Mouse (Mus musculus) midbrain, embryonic 16.5 days (tissue): ENCODE data around the gene Glipr2. TPM values are rescaled to one million over a fixed set of nuclear protein-coding genes. Genes with fewer than 3 reads are reported as not detected.

Experiments used
- ATAC-seq: fragments of 200-750 bp; cut with Nextera tagmentation; 2 replicates; pipeline ENCODE4 v1.8.0; 2017; ENCODE audit warnings: moderate TSS enrichment
- H3K27ac ChIP-seq: fragments of 300-500 bp; sonication (generic); 2 replicates; pipeline ENCODE4 v1.5.1; 2014; ENCODE audit warnings: mild to moderate bottlenecking, low read length, mixed read lengths
- H3K27me3 ChIP-seq: fragments of 300-500 bp; sonication (generic); 2 replicates; pipeline ENCODE4 v1.6.1; 2014; ENCODE audit warnings: low read depth, low read length, mixed read lengths; ENCODE audit not compliant: control insufficient read depth, insufficient read depth
- H3K36me3 ChIP-seq: fragments of 300-500 bp; sonication (generic); 2 replicates; pipeline ENCODE4 v1.6.1; 2014; ENCODE audit warnings: mild to moderate bottlenecking, low read length, moderate library complexity, mixed read lengths; ENCODE audit not compliant: control insufficient read depth, insufficient read depth
- H3K4me1 ChIP-seq: fragments of 300-500 bp; sonication (generic); 2 replicates; pipeline ENCODE4 v1.6.1; 2014; ENCODE audit warnings: mild to moderate bottlenecking, low read length, mixed read lengths; ENCODE audit not compliant: control insufficient read depth, insufficient read depth
- H3K4me2 ChIP-seq: fragments of 300-500 bp; sonication (generic); 2 replicates; pipeline ENCODE4 v1.6.1; 2014; ENCODE audit warnings: mild to moderate bottlenecking, low read length, mixed read lengths
- H3K4me3 ChIP-seq: fragments of 300-500 bp; sonication (generic); 2 replicates; pipeline ENCODE4 v1.5.1; 2014; ENCODE audit warnings: low read depth, mild to moderate bottlenecking, low read length, moderate library complexity, mixed read lengths
- H3K9ac ChIP-seq: fragments of 300-500 bp; sonication (generic); 2 replicates; pipeline ENCODE4 v1.6.1; 2014; ENCODE audit warnings: low read depth, low read length, mixed read lengths
- H3K9me3 ChIP-seq: fragments of 300-500 bp; sonication (generic); replicated peaks from 2 replicates; pipeline ENCODE4 v1.6.1; 2014; ENCODE audit warnings: mild to moderate bottlenecking, low read length, mixed read lengths; ENCODE audit not compliant: control insufficient read depth, poor library complexity, severe bottlenecking
- WGBS: fragments of 180-500 bp; shearing (Covaris S2); extraction: QIAGEN DNeasy Blood & Tissue Kit; methylation state at CpG from one replicate; pipeline ENCODE4 v1.1.7; 2014; 5-methylcytosine and 5-hydroxymethylcytosine counted together
- polyA plus RNA-seq: library from polyadenylated mRNA; unstranded; fragments of >200 nt; fragmentation: Nextera tagmentation; extraction: Ambion mirVana; gene quantifications from 2 replicates; pipeline ENCODE4 v1.2.1, GENCODE M21; 2015

Glipr2 gene
- polyA plus RNA-seq, 1 experiment from 2014 or later: 26.6 TPM

- Histone ChIP-seq H3K4me1 (no peaks in the 10 kb centered on the region), H3K27ac (no peak overlapping the region), H3K36me3 (peaks cover 20% of the 10 kb centered on the region), H3K27me3 (no peaks in the 10 kb centered on the region), H3K4me2 (no peak overlapping the region), H3K9me3 (no peaks in the 10 kb centered on the region), H3K4me3 (no peak overlapping the region), H3K9ac (no peak overlapping the region)
- ATAC-seq: no peak
- 87% methylated on average over 5 of the region's 5 CpGs for WGBS
Measured at GRCm38 (mm10) chr4:43941315-43941714, 15.9 kb upstream of the Glipr2 start.

GRCm38 (mm10) chr4:43942421-43942820, 14.8 kb upstream of the Glipr2 start:
- no peak for ATAC-seq
- Histone ChIP-seq H3K4me1 (no peaks in the 10 kb centered on the region), H3K4me2 (no peak overlapping the region), H3K9ac (no peak overlapping the region), H3K27ac (no peak overlapping the region), H3K9me3 (no peaks in the 10 kb centered on the region), H3K36me3 (peaks cover 20% of the 10 kb centered on the region), H3K4me3 (no peak overlapping the region), H3K27me3 (no peaks in the 10 kb centered on the region)
- WGBS: 82% methylated on average over 8 of the region's 8 CpGs

GRCm38 (mm10) chr4:43947571-43947970, 9.6 kb upstream of the Glipr2 start:
- WGBS: 94% methylated on average over 2 of the region's 2 CpGs
- H3K9me3 ChIP-seq: no peaks in the 10 kb centered on the region
- ATAC-seq: no peak
- H3K27ac ChIP-seq: no peak overlapping the region
- no peak overlapping the region for H3K4me2 ChIP-seq
- no peaks in the 10 kb centered on the region for H3K4me1 ChIP-seq
- H3K9ac ChIP-seq: no peak overlapping the region
- H3K36me3 ChIP-seq: peaks cover 2% of the 10 kb centered on the region; the same call in 1 of the 2 replicates
- no peaks in the 10 kb centered on the region for H3K27me3 ChIP-seq
- H3K4me3 ChIP-seq: no peak overlapping the region

- Histone ChIP-seq H3K4me1 (peaks cover 9% of the 10 kb centered on the region), H3K27ac (peak overlapping the region; percentile 59)
- WGBS: 0% methylated on average over 26 of the region's 26 CpGs
Measured at GRCm38 (mm10) chr4:43957846-43958461, 753 bp downstream of the Glipr2 start.

GRCm38 (mm10) chr4:43959523-43960179, 2.5 kb downstream of the Glipr2 start:
- no peak overlapping the region for H3K27ac ChIP-seq
- no peaks in the 10 kb centered on the region for H3K36me3 ChIP-seq
- no peak overlapping the region for H3K4me3 ChIP-seq
- 68% methylated on average over 9 of the region's 9 CpGs for WGBS
- peaks cover 9% of the 10 kb centered on the region for H3K4me1 ChIP-seq
- H3K9ac ChIP-seq: no peak overlapping the region
- H3K27me3 ChIP-seq: no peaks in the 10 kb centered on the region
- no peaks in the 10 kb centered on the region for H3K9me3 ChIP-seq
- no peak overlapping the region for H3K4me2 ChIP-seq
- ATAC-seq: no peak

More at GRCm38 (mm10) chr4:43957846-43958461, 753 bp downstream of the Glipr2 start:
- peak overlapping the region; percentile 96 for H3K4me2 ChIP-seq
- H3K36me3 ChIP-seq: no peaks in the 10 kb centered on the region
- H3K4me3 ChIP-seq: peak overlapping the region; percentile 72
- peak; percentile 69 for ATAC-seq
- H3K9me3 ChIP-seq: no peaks in the 10 kb centered on the region
- H3K9ac ChIP-seq: peak overlapping the region; percentile 85
- H3K27me3 ChIP-seq: no peaks in the 10 kb centered on the region

- H3K36me3 ChIP-seq: no peaks in the 10 kb centered on the region
- 83% methylated on average over 6 of the region's 6 CpGs for WGBS
- no peak overlapping the region for H3K27ac ChIP-seq
- no peak overlapping the region for H3K4me2 ChIP-seq
- no peak overlapping the region for H3K9ac ChIP-seq
- H3K4me3 ChIP-seq: no peak overlapping the region
- no peaks in the 10 kb centered on the region for H3K27me3 ChIP-seq
- no peaks in the 10 kb centered on the region for H3K9me3 ChIP-seq
- no peak for ATAC-seq
- H3K4me1 ChIP-seq: peaks cover 9% of the 10 kb centered on the region
Measured at GRCm38 (mm10) chr4:43960207-43960606, 3.0 kb downstream of the Glipr2 start.

- H3K27ac ChIP-seq: no peak overlapping the region
- 58% methylated on average over 2 of the region's 2 CpGs for WGBS
- no peaks in the 10 kb centered on the region for H3K27me3 ChIP-seq
- no peak for ATAC-seq
- H3K36me3 ChIP-seq: no peaks in the 10 kb centered on the region
- H3K4me2 ChIP-seq: no peak overlapping the region
- H3K9me3 ChIP-seq: no peaks in the 10 kb centered on the region
- H3K4me3 ChIP-seq: no peak overlapping the region
- peaks cover 3% of the 10 kb centered on the region; the same call in 1 of the 2 replicates for H3K4me1 ChIP-seq
- no peak overlapping the region for H3K9ac ChIP-seq
Measured at GRCm38 (mm10) chr4:43964326-43964833, 7.2 kb downstream of the Glipr2 start.

- H3K9ac ChIP-seq: no peak overlapping the region
- H3K9me3 ChIP-seq: no peaks in the 10 kb centered on the region
- ATAC-seq: no peak
- peaks cover 3% of the 10 kb centered on the region; the same call in 1 of the 2 replicates for H3K4me1 ChIP-seq
- 45% methylated on average over 4 of the region's 4 CpGs for WGBS
- no peak overlapping the region for H3K27ac ChIP-seq
- H3K4me3 ChIP-seq: no peak overlapping the region
- no peak overlapping the region for H3K4me2 ChIP-seq
- H3K27me3 ChIP-seq: no peaks in the 10 kb centered on the region
- no peaks in the 10 kb centered on the region for H3K36me3 ChIP-seq
Measured at GRCm38 (mm10) chr4:43964951-43965684, 7.9 kb downstream of the Glipr2 start.
